Mouse (Mus musculus) heart, postnatal 4 days (tissue): ENCODE measurements around the gene V1ra8. TPM values are rescaled to one million over a fixed set of nuclear protein-coding genes. Genes with fewer than 3 reads are reported as not detected.
"Not testable (repeated sequence)": the region's sequence is repeated elsewhere in the genome, so short reads cannot be mapped to it uniquely, and the experiment has no call there.

ENCODE experiments used
- DNase-seq: peaks from one replicate; pipeline ENCODE4 v3.0.0; 2021
- total RNA-seq, 2 experiments: library from RNA; stranded (reverse); gene quantifications; 2 replicates each; pipeline ENCODE4 v1.2.3; 2021

The V1ra8 gene
- total RNA-seq, result not detected

GRCm38 (mm10) chr6:90202493-90202892 lies at the start of gene V1ra8:
V1ra8 (plus strand) TSS chr6:90202793.
- not testable (repeated sequence) for DNase-seq

- no peak for DNase-seq
These were observed 42.5 kb upstream of the V1ra8 start for GRCm38 (mm10) chr6:90160139-90160538.

GRCm38 (mm10) chr6:90174508-90174907 lies 28.1 kb upstream of the V1ra8 start, which contains the start of gene Vmn1r52:
Vmn1r52 (plus strand) TSS chr6:90174808.
- no peak for DNase-seq

GRCm38 (mm10) chr6:90224338-90224737 lies 21.7 kb downstream of the V1ra8 start, which contains the start of gene Vmn1r53:
Vmn1r53 (minus strand) TSS chr6:90224438.
- DNase-seq, result no peak

GRCm38 (mm10) chr6:90232114-90232513 lies 29.5 kb downstream of the V1ra8 start:
- not testable (repeated sequence) for DNase-seq

GRCm38 (mm10) chr6:90232681-90233080 lies 30.1 kb downstream of the V1ra8 start:
- no peak for DNase-seq

- no peak for DNase-seq
These were observed 41.4 kb downstream of the V1ra8 start for GRCm38 (mm10) chr6:90244019-90244418.

GRCm38 (mm10) chr6:90246000-90246399 lies 43.4 kb downstream of the V1ra8 start, which contains the start of gene Vmn1r54:
Vmn1r54 (plus strand) TSS chr6:90246300.
- DNase-seq, result no peak

Other genes with a start within 250 kb of the V1ra8 start
- not detected for gene Vmn1r46, start 233.5 kb upstream of the V1ra8 start, total RNA-seq
- gene Vmn1r47, start 186.6 kb upstream of the V1ra8 start, total RNA-seq, result not detected
- not detected for gene Vmn1r48, start 166.0 kb upstream of the V1ra8 start, total RNA-seq
- gene Vmn1r49, start 124.3 kb upstream of the V1ra8 start, total RNA-seq, result not detected
- gene Vmn1r50, start 101.4 kb upstream of the V1ra8 start, total RNA-seq, result not detected
- gene Vmn1r51, start 80.2 kb upstream of the V1ra8 start, total RNA-seq, result not detected
- not detected for gene Vmn1r52, start 28.0 kb upstream of the V1ra8 start, total RNA-seq
- gene Vmn1r53, start 21.6 kb downstream of the V1ra8 start, total RNA-seq, result not detected
- gene Vmn1r54, start 43.5 kb downstream of the V1ra8 start, total RNA-seq, result not detected
- gene BC048671, start 98.4 kb downstream of the V1ra8 start, total RNA-seq, result not detected
- gene Chst13, start 122.4 kb downstream of the V1ra8 start, total RNA-seq, result not detected
- gene Uroc1, start 130.5 kb downstream of the V1ra8 start, total RNA-seq, result not detected
- gene Zxdc, start 166.7 kb downstream of the V1ra8 start, total RNA-seq, result 10 to 100 TPM; 17.4 to 18.6 TPM
- gene Cfap100, start 226.0 kb downstream of the V1ra8 start, total RNA-seq, result not detected